Mouse (Mus musculus) fibroblast of lung, adult 2 months (primary cell): ENCODE measurements around the gene Tbc1d30.

Source experiments
- DNase-seq: peaks from one replicate; pipeline ENCODE4 v3.0.0-alpha.2; 2011; ENCODE audit warnings: low read depth

The Tbc1d30 gene

GRCm38 (mm10) chr10:121225636-121226035, 125.4 kb downstream of the Tbc1d30 start:
- DNase-seq, result no peak

DNA sequence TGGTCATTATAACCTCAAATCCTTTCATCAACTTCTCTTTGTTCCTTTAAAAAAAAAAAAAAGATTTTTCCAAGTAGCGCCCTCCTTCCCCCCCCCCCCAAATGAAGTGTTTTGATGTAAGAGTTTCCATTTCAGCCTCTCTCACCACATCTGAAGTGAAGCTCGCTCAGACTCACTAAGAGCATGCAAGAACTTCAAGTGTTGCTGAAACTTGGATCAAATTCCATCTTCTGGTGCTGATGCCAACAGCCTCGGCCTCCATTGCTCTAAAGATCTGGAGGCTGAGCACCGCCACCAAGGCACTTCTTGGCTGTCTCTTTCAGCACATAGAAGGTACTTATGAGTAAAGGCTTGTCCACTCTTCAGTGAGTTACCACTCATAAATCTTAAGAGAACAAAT, 128.2 kb downstream of the Tbc1d30 start:
- DNase-seq, result no peak

- no peak for DNase-seq
Observed at GRCm38 (mm10) chr10:121218616-121219015, 132.5 kb downstream of the Tbc1d30 start.

DNA sequence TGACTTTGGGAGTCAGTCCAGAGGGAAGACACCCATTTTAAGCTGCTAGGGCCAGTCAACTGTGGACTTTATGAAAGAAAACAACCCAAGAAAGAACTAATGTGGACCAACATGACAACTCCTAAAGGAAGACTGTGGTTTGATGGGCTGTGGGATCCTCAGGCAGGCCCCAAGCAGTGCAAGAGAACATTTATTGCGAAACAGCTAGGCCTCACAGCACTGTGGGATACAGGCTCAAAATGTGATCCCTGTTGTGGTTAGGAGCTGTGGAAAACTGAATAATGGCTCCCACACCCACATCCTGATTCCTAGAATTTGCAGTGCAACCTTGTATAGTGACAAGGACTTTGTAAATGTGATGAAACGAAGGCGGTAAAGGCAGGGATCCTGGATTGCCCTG, 134.3 kb downstream of the Tbc1d30 start:
- peak; percentile 29 for DNase-seq
